Mouse (Mus musculus): ENCODE data around the gene Banp.

DNA sequence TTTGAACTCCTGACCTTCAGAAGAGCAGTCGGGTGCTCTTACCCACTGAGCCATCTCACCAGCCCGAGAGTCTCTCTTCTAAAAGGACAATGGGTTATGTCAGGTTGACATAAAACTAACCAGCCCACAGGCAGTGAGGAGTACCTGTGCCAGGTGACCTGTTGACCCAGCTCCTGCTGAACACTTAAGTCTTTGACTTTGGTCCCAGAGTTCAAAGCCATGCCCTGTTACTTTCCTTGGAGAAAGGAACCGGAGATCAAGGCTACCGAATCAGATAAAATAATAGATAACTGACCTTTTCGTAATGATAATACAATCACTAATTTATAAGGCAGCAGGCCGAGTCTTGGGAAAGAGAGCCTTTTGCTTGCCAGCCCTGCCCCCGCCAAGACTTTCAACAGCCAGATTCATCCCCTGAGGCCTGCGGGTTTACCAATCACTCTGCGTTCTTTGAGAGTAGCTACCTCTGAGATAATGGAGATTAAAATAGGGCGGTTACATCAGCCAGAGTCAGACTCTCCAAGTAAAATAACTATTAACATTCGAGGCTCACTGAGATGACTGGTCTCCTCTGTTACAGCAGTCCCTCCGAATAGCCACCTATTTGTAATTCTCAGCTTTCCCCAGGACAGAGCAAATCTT, 17.4 kb upstream of the Banp start:
- TF ChIP-seq CHD2 (IDR thresholded peaks at IDR 0.05; ENCODE audit: low read depth, low read length): no peak
- no peak for TF ChIP-seq ZC3H11A (IDR thresholded peaks at IDR 0.05; ENCODE audit: borderline replicate concordance, low read depth, low read length)
- no peak for TF ChIP-seq ZNF384 (IDR thresholded peaks at IDR 0.05; ENCODE audit: low read depth, low read length)
